Mouse (Mus musculus): ENCODE measurements at regions not wholly inside any gene's neighbourhood (a gene's known extent, or its start where the extent isn't known, plus 50 kb on each side); places are given as distances from the start of the nearest gene placed in this dataset.

DNA sequence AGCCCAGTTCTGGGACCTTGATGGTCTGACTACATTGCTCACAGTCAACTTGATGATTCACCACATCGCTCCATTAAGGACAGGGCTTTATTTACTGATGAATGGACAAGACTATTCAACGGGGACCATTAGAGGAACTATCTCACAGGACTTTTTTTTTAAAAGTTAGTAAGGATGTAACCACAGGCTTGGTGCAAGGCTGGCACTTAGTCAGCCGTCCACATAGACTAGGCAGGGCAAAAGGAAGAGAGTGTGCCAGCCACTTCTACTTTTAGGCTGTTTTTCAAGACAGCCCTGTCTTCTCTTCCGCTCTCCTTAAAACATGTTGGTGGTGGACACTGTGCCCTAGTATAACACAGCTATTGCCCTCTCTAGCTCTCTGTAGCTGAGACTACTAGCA lies 336.0 kb downstream of the Sox4 start:
- no peak for ATAC-seq (replicated peaks; ENCODE audit: low FRiP score, low TSS enrichment, poor library complexity, severe bottlenecking)

- no peak for ATAC-seq (replicated peaks; ENCODE audit: low FRiP score, low TSS enrichment, poor library complexity, severe bottlenecking)
These were observed 336.7 kb downstream of the Sox4 start for GRCm38 (mm10) chr13:28616645-28617381.

DNA sequence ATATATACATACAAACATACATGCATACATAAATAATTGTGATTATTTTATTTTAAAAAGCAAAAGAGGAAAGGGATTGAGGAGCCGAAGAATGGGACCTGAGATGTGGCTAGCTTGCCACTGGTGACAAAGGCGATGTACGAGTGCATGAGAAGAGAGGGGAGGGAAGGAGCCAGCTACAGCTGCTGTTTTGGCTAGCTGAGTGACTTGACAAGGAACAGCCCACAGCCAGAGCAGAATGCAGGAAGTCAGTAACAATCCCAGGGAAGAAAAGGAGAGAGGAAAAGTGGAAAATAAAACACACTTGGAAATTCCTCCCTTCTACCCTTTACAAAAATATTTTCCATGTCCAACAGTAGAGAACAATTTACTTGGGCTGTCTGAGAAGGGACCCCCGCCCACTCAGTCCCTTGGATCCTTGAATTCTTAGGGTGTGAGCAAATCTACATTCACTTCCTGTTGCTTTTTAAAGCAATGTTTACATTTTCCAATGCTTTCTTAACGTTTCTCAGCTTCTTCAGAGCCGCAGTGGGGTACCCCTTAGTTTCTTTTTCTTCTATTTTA lies 345.9 kb downstream of the Sox4 start:
- ATAC-seq (replicated peaks; ENCODE audit: low FRiP score, low TSS enrichment, poor library complexity, severe bottlenecking), result no peak

GRCm38 (mm10) chr13:28606651-28607050 lies 346.9 kb downstream of the Sox4 start:
- ATAC-seq (replicated peaks; ENCODE audit: low FRiP score, low TSS enrichment, poor library complexity, severe bottlenecking), result no peak

- ATAC-seq (replicated peaks; ENCODE audit: low FRiP score, low TSS enrichment, poor library complexity, severe bottlenecking), result no peak
These were observed 347.7 kb downstream of the Sox4 start for GRCm38 (mm10) chr13:28605833-28606232.

- no peak for ATAC-seq (replicated peaks; ENCODE audit: low FRiP score, low TSS enrichment, poor library complexity, severe bottlenecking)
These were observed 346.7 kb downstream of the Gm11361 start for GRCm38 (mm10) chr13:28604016-28604415.

GRCm38 (mm10) chr13:28600792-28601191 lies 343.5 kb downstream of the Gm11361 start:
- ATAC-seq (replicated peaks; ENCODE audit: low FRiP score, low TSS enrichment, poor library complexity, severe bottlenecking), result peak; percentile 81

GRCm38 (mm10) chr13:28596367-28596766 lies 339.0 kb downstream of the Gm11361 start:
- no peak for ATAC-seq (replicated peaks; ENCODE audit: low FRiP score, low TSS enrichment, poor library complexity, severe bottlenecking)

GRCm38 (mm10) chr13:28592176-28592575 lies 334.8 kb downstream of the Gm11361 start:
- ATAC-seq (replicated peaks; ENCODE audit: low FRiP score, low TSS enrichment, poor library complexity, severe bottlenecking), result no peak

- no peak for ATAC-seq (replicated peaks; ENCODE audit: low FRiP score, low TSS enrichment, poor library complexity, severe bottlenecking)
These were observed 330.6 kb downstream of the Gm11361 start for GRCm38 (mm10) chr13:28587977-28588376.

DNA sequence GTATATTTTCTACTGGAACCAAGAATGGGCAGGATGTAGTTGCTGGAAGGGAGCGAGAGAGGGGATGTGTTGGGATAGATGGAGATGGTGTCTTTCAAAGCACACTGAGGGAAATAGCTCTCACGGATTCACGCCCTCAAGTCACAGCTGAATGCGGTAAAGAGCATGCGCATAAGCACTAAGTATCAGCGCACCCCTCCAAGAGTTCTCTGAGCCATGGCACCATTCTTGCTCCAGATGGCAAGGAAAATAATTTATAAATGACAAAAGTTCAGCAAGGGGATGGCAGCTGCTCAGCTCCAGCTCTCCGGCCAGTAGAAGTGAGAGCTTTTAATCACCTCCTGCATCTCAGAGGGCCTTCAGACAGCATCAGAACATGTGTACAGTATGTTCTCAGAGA lies 329.4 kb downstream of the Gm11361 start:
- no peak for ATAC-seq (replicated peaks; ENCODE audit: low FRiP score, low TSS enrichment, poor library complexity, severe bottlenecking)

- ATAC-seq (replicated peaks; ENCODE audit: low FRiP score, low TSS enrichment, poor library complexity, severe bottlenecking), result no peak
These were observed 328.8 kb downstream of the Gm11361 start for GRCm38 (mm10) chr13:28586140-28586539.

- no peak for ATAC-seq (replicated peaks; ENCODE audit: low FRiP score, low TSS enrichment, poor library complexity, severe bottlenecking)
These were observed 326.3 kb downstream of the Gm11361 start for GRCm38 (mm10) chr13:28583617-28584016.

DNA sequence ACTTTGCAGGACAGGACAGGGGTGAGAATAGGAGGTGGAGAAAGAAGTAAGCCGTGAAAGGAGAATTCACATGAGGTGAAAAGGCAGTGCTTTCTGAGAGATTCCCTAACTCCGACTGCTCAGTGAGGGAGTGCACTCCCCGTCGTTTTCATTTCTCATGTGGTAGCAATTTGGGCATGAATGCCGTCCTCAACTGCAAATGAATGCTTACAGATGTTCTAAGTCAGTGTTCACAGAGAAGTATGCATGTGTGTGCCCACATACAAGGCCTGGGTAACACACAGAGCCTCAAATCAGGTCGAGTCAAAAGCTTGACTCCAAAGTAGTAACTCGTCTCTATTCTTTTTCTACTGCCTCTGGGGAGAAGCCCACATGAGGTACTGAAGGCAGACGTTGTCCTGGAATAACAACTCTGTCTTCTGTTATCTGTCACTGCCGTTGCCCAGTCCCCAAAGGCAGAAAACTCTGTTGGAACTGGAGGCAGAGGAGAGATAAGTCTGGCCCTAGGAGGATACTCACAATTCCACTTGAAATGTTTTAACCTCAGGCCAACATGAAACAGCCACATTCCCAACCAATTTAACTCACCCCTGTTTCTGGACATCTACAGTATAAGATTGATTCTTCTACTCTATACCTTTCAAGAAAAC lies 318.0 kb downstream of the Gm11361 start:
- peak; percentile 51; the same call in 1 of the 2 replicates for ATAC-seq (replicated peaks; ENCODE audit: low FRiP score, low TSS enrichment, poor library complexity, severe bottlenecking)

GRCm38 (mm10) chr13:28573364-28573763 lies 316.0 kb downstream of the Gm11361 start:
- ATAC-seq (replicated peaks; ENCODE audit: low FRiP score, low TSS enrichment, poor library complexity, severe bottlenecking), result no peak

DNA sequence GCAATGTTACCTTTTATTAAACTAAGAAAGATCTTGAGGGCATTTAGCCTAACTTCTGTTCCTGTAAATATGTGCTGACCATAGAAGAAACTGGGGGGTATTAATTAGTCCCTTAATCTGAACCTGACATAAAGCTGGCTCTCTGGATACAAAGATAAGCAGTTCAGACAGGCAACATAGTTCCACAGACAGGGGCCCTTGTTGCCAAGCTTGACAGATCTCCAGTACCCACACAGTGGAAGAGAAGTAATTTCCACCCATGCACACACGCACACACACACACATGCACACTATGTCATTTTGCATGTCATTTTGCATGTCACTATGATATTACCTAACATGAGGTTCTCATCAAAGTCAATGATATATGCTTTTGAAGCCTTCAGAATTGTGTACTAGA lies 315.1 kb downstream of the Gm11361 start:
- peak; percentile 82 for ATAC-seq (replicated peaks; ENCODE audit: low FRiP score, low TSS enrichment, poor library complexity, severe bottlenecking)

- no peak for ATAC-seq (replicated peaks; ENCODE audit: low FRiP score, low TSS enrichment, poor library complexity, severe bottlenecking)
These were observed 314.4 kb downstream of the Gm11361 start for GRCm38 (mm10) chr13:28571716-28572115.

DNA sequence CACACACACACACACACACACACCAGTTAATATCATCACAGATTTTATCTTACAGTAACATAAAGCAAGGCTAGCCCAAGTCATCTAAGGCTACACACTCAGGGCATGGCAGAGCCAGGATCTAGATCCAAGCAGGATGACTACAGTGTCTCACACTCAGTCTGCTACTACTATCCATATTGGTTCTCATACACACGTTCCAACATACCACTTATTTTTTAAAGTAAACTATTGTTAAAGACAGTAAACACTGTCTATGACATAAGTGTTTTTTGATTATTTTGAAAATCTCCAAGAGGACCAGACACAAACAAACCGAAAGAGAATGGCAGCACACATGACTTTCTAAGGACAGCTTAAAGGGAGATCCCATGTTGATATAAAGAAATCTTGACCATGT lies 306.3 kb downstream of the Gm11361 start:
- no peak for ATAC-seq (replicated peaks; ENCODE audit: low FRiP score, low TSS enrichment, poor library complexity, severe bottlenecking)

GRCm38 (mm10) chr13:28560081-28560480 lies 302.8 kb downstream of the Gm11361 start:
- no peak for ATAC-seq (replicated peaks; ENCODE audit: low FRiP score, low TSS enrichment, poor library complexity, severe bottlenecking)

DNA sequence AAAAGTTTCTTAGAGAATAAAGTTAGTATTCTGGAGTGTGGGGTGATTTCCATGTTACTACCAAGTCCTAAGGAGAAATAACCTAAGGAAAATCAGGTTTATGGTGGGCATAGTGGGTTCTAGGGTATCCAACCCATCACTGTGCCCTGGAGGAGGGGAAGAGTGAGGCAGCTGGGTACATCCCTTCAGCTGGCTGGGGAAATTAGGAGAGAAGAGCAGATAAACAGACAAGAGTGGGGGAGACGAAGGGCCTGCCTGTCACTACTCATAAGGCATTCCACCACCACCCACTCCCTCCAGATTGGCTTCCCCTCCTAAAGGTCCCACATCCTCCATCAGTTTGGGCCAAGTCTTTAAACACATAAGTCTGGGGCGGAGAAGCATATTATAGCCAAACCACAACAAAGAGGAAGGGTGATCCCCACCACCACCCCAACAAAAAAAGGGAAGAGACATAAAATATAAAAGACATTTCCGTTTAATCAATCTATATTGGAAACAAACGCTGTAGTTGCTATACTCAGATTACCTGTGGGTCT lies 299.8 kb downstream of the Gm11361 start:
- ATAC-seq (replicated peaks; ENCODE audit: low FRiP score, low TSS enrichment, poor library complexity, severe bottlenecking), result peak; percentile 38

Data from megakaryocyte-erythroid progenitor cell, adult 5-6 weeks (primary cell).